Mouse (Mus musculus) NIH3T3 (cell line): ENCODE measurements at regions not wholly inside any gene's neighbourhood (a gene's known extent, or its start where the extent isn't known, plus 50 kb on each side); places are given as distances from the start of the nearest gene placed in this dataset.

Source experiments
- DNase-seq: peaks from one replicate; pipeline ENCODE4 v3.0.0-alpha.2; 2012; ENCODE audit warnings: low read depth

GRCm38 (mm10) chr1:159989561-159989960, 54.6 kb upstream of the 4930523C07Rik start:
- peak; percentile 49 for DNase-seq

GRCm38 (mm10) chr1:159991734-159992565, 52.2 kb upstream of the 4930523C07Rik start:
- no peak for DNase-seq
